Mouse (Mus musculus) retina, postnatal 7 days (tissue): ENCODE data around the gene Gm3636.
"Not testable (repeated sequence)": the region's sequence is repeated elsewhere in the genome, so short reads cannot be mapped to it uniquely, and the experiment has no call there.

ENCODE experiments used
- DNase-seq: peaks from one replicate; pipeline ENCODE4 v3.0.0-alpha.2; 2012; ENCODE audit warnings: low read depth, low spot score

Gm3636 gene

DNA sequence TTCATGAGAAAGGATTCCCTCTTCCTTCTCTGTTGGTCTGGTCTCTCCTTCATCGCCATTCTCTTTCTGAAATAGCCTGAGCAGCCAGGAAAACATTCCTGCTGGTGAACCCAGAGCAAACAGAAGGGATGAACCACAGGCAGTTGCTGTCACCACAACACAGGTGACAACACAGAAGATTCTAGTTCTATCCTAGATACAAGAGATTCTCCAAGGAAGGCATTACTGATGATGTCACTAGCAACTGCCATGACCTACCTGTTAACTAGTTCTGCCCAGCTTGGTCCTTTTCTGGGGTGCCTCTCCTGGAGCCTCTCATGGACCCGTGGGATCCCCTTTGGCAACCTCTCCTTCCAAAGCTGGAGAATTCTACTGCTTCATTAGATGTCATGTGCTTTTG lies at the start of gene Gm3636:
Gene Gm3636 (minus strand): TSS at position 101 of the 400 bp plus-strand sequence.
- not testable (repeated sequence) for DNase-seq

DNA sequence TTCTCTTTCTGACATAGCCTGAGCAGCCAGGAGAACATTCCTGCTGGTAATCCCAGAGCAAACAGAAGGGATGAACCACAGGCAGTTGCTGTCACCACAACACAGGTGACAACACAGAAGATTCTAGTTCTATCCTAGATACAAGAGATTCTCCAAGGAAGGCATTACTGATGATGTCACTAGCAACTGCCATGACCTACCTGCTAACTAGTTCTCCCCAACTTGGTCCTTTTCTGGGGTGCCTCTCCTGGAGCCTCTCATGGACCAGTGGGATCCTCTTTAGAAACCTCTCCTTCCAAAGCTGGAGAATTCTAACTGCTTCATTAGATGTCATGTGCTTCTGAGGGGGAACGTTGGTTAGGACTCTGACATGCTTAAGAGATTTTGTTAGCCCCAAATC lies 32.2 kb upstream of the Gm3636 start, which contains the start of gene Gm8362:
Gene Gm8362 (minus strand): TSS at position 101 of the 400 bp plus-strand sequence.
- DNase-seq, result not testable (repeated sequence)

DNA sequence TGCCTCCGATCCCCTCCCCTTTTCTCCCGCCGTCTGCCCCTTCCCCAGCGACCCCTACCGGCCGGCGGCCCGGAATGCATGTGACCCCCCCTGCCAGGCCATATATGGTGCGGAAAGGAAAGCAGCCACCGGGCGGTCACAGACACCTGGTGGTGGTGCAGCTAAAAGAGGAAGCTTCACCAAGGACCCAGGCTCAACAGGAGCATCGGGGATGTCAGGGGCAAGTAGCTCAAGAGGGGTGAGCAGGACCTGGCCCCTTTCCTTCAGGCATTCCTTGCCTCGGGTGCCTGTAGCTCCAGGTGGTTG lies 15.1 kb upstream of the Gm3636 start:
- DNase-seq, result not testable (repeated sequence)

DNA sequence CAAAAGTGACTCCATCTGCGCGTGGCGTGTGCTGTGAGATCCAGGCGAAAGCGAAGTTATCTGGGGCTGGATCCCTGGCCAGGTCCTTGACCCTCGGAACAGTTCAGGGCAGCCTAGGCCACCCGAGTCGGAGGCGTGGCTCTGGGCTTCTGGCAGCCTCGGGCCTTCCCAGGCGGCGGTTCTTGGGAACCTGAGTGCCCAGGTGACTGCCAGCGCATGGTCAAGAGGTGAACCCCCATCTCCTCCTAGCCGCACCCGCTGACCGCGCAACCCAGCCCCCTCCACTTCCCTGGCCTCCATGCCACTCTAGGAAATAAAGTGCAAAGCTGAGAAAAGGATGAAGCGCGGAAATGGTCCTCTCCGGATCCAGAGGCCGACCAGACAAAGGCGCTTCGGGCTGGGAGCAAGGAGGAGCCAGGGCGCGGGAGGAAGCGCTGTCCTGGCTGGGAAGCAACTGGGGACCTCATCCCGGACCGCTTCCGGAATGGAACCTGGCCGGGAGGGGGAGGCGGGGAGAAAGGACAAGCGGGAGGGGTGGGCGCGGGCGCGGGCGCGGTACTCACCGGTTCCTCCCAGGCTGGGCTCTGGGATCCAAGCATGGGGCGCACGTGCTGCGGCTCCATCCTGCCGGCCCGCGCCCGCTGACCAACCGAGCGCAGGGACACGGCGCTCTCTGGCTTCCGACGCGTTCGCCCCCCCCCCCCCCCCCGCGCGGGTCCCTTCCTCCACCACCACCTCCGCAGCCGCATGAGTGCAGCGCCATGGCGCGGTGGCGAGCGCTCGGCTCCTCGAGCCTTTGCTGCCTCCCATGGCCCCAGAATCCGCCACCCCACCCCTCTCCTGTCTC lies 14.5 kb upstream of the Gm3636 start:
- not testable (repeated sequence) for DNase-seq

DNA sequence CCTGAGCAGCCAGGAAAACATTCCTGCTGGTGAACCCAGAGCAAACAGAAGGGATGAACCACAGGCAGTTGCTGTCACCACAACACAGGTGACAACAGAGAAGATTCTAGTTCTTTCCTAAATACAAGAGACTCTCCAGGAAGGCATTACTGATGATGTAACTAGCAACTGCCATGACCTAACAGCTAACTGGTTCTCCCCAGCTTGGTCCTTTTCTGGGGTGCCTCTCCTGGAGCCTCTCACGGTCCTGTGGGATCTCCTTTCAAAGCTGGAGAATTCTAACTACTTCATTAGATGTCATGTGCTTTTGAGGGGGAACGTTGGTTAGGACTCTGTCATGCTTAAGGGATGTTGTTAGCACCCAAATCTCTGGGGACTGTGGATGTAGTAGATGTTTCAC lies 22.0 kb downstream of the Gm3636 start, which contains the start of gene Gm8050:
Gene Gm8050 (minus strand): TSS at position 101 of the 400 bp plus-strand sequence.
- not testable (repeated sequence) for DNase-seq
